Mouse (Mus musculus): ENCODE results near the gene Strip2. TPM values are rescaled to one million over a fixed set of nuclear protein-coding genes. Genes with fewer than 3 reads are reported as not detected.

Strip2 gene
- total and polyA plus RNA-seq, 3 experiments = 0.42 to 1.4 (median 1.3) TPM

DNA sequence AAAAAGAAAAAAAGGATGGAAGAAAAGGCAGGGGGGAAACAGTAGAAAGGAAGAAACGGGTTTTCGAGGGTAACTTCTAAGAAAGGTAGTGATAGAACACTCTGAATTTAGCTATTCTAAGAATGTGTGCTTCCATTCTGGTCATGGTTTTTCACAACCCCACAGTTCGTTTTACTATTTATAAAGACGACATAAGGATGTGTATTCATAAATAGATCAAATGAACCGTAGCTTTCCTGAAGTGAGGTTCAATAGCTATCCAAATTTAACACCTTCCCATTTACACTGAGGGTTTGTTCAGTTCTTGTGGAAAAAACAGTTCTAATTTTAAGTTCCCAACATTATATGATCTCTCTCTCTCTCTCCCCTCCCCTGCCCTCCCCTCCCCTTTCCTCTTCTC is 56.5 kb downstream of the Strip2 start:
- TF ChIP-seq NRF1 (IDR thresholded peaks at IDR 0.05; ENCODE audit: low read depth, low read length) = no peak
- TF ChIP-seq MAFK (IDR thresholded peaks at IDR 0.05; ENCODE audit: insufficient replicate concordance, low read length) = no peak
- no peak for TF ChIP-seq JUND (conservative IDR thresholded peaks at IDR 0.05; ENCODE audit: low read depth, low read length)
- TF ChIP-seq SIN3A (IDR thresholded peaks at IDR 0.05; ENCODE audit: low read length) = no peak
- TF ChIP-seq ELF1 (IDR thresholded peaks at IDR 0.05; ENCODE audit: low read depth, low read length) = no peak
- TF ChIP-seq ETS1 (conservative IDR thresholded peaks at IDR 0.05; ENCODE audit: low read depth, low read length) = no peak
- TF ChIP-seq UBTF (IDR thresholded peaks at IDR 0.05; ENCODE audit: low read depth, low read length) = no peak
- TF ChIP-seq TBP (conservative IDR thresholded peaks at IDR 0.05; ENCODE audit: low read depth, low read length) = no peak
- TF ChIP-seq GABPA (IDR thresholded peaks at IDR 0.05; ENCODE audit: insufficient replicate concordance, low read depth, low read length) = no peak
- TF ChIP-seq MYC (IDR thresholded peaks at IDR 0.05; ENCODE audit: low read depth, low read length) = no peak
- in situ Hi-C loops (cut with MboI; ENCODE audit: low pct_ligation_motif_present, low pct_unique_long_range_greater_than_20kb, low sequenced_read_pairs) = no loop called here
- dilution Hi-C loops (cut with MboI; ENCODE audit: extremely low pct_ligation_motif_present, extremely low pct_unique_long_range_greater_than_20kb, low sequenced_read_pairs) = no loop called here

DNA sequence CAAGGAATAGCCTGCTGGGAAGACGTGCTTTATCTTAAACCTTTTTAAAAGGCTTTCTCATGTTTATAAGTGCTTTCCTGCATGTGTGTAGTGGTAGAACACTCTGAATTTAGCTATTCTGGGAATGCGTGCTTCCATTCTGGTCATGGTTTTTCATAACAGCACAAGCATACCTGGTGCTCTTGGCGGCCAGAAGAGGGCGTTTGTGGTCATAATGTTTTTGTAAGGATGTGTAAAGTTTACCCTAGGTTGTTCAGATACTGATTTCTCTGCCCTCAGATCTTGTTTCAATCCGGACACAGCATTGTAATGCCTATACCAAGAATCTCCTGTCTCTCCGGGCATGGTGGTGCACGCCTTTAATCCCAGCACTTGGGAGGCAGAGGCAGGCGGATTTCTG is 58.0 kb downstream of the Strip2 start:
- no peak overlapping the region for H3K9ac ChIP-seq (ENCODE audit: insufficient read depth, low read depth)
- in situ Hi-C loops (cut with MboI; ENCODE audit: low pct_ligation_motif_present, low pct_unique_long_range_greater_than_20kb, low sequenced_read_pairs) = no loop called here
- no peaks in the 10 kb centered on the region for H3K9me3 ChIP-seq (replicated peaks; ENCODE audit: low read length)
- dilution Hi-C loops (cut with MboI; ENCODE audit: extremely low pct_ligation_motif_present, extremely low pct_unique_long_range_greater_than_20kb, low sequenced_read_pairs) = no loop called here
- no peak overlapping the region for H3K27ac ChIP-seq (ENCODE audit: insufficient read depth, low read depth)
- peak; percentile 13 for DNase-seq (ENCODE audit: extremely low read depth)
- H3K79me2 ChIP-seq (replicated peaks; ENCODE audit: control insufficient read depth, extremely low read depth, insufficient read depth, poor library complexity, severe bottlenecking) = no peaks in the 10 kb centered on the region
- no peaks in the 10 kb centered on the region for H3K27me3 ChIP-seq (replicated peaks)
- H3K4me3 ChIP-seq (replicated peaks in 1 of 3; ENCODE audit: low read depth in 2 of 3, low read length in 2 of 3, poor library complexity in 1 of 3) = no peak overlapping the region
- TF ChIP-seq MYC (IDR thresholded peaks at IDR 0.05; ENCODE audit: low read depth, low read length) (no peak), CHD2 (IDR thresholded peaks at IDR 0.05; ENCODE audit: low read length) (no peak), SMC3 (IDR thresholded peaks at IDR 0.05; ENCODE audit: low read depth, low read length) (peak; percentile 39), MAX (IDR thresholded peaks at IDR 0.05; ENCODE audit: low read length) (no peak), BHLHE40 (IDR thresholded peaks at IDR 0.05; ENCODE audit: low read depth, low read length) (no peak), RCOR1 (conservative IDR thresholded peaks at IDR 0.05; ENCODE audit: low read depth, low read length) (no peak), JUN (IDR thresholded peaks at IDR 0.05; ENCODE audit: insufficient read depth, low read depth, low read length) (no peak), POLR2AphosphoS2 (IDR thresholded peaks at IDR 0.05; ENCODE audit: low read depth, low read length) (no peak), ELF1 (IDR thresholded peaks at IDR 0.05; ENCODE audit: low read depth, low read length) (no peak), IRF4 (IDR thresholded peaks at IDR 0.05; ENCODE audit: low read depth, low read length) (no peak), JUND (conservative IDR thresholded peaks at IDR 0.05; ENCODE audit: low read depth, low read length) (no peak), TCF12 (IDR thresholded peaks at IDR 0.05; ENCODE audit: low read depth, low read length) (no peak), CTCF (conservative IDR thresholded peaks at IDR 0.05 in 1 of 2, IDR thresholded peaks at IDR 0.05 in 1 of 2; ENCODE audit: low read depth in 2 of 2, low read length in 2 of 2) (peak in 1 of 2 experiments; percentile 48; a peak in 3 of 4 replicates), ZC3H11A (IDR thresholded peaks at IDR 0.05; ENCODE audit: low read depth, low read length) (no peak), EP300 (IDR thresholded peaks at IDR 0.05; ENCODE audit: low read length) (no peak), MAFK (IDR thresholded peaks at IDR 0.05; ENCODE audit: insufficient replicate concordance, low read length) (no peak)
- no peaks in the 10 kb centered on the region for H3K36me3 ChIP-seq (replicated peaks in 1 of 2; ENCODE audit: control insufficient read depth in 1 of 2, insufficient read depth in 1 of 2, low read length in 1 of 2)
- H3K4me2 ChIP-seq (ENCODE audit: insufficient read depth, low read depth, poor library complexity, severe bottlenecking) = no peak overlapping the region
- H3K4me1 ChIP-seq (ENCODE audit: control insufficient read depth in 1 of 2, insufficient read depth in 2 of 2) = peaks cover 0 to 4% of the 10 kb centered on the region in 2 experiments; a peak in 1 of 4 replicates

More for the DNA sequence above, 56.5 kb downstream of the Strip2 start:
- H3K4me3 ChIP-seq (replicated peaks in 1 of 3; ENCODE audit: low read depth in 2 of 3, low read length in 2 of 3, poor library complexity in 1 of 3) = no peak overlapping the region
- no peaks in the 10 kb centered on the region for H3K27me3 ChIP-seq (replicated peaks)
- no peak for DNase-seq (ENCODE audit: extremely low read depth)
- H3K9ac ChIP-seq (ENCODE audit: insufficient read depth, low read depth) = no peak overlapping the region
- H3K36me3 ChIP-seq (replicated peaks in 1 of 2; ENCODE audit: control insufficient read depth in 1 of 2, insufficient read depth in 1 of 2, low read length in 1 of 2) = no peaks in the 10 kb centered on the region
- H3K4me1 ChIP-seq (ENCODE audit: control insufficient read depth in 1 of 2, insufficient read depth in 2 of 2) = peaks cover 0 to 4% of the 10 kb centered on the region in 2 experiments; a peak in 1 of 4 replicates
- no peak overlapping the region for H3K4me2 ChIP-seq (ENCODE audit: insufficient read depth, low read depth, poor library complexity, severe bottlenecking)
- no peaks in the 10 kb centered on the region for H3K9me3 ChIP-seq (replicated peaks; ENCODE audit: low read length)
- H3K27ac ChIP-seq (ENCODE audit: insufficient read depth, low read depth) = no peak overlapping the region
- H3K79me2 ChIP-seq (replicated peaks; ENCODE audit: control insufficient read depth, extremely low read depth, insufficient read depth, poor library complexity, severe bottlenecking) = no peaks in the 10 kb centered on the region
